Mouse (Mus musculus) MEL (cell line): ENCODE data around the gene Cnpy3. TPM values are rescaled to one million over a fixed set of nuclear protein-coding genes. Genes with fewer than 3 reads are reported as not detected.

Source experiments
- DNase-seq: peaks from one replicate; pipeline ENCODE4 v3.0.0; 2011; ENCODE audit warnings: low read depth, low spot score
- H3K27ac ChIP-seq: 2 replicates; pipeline ENCODE4 v1.5.1; 2012; ENCODE audit warnings: low read depth, mild to moderate bottlenecking, control low read depth, low read length, moderate library complexity; ENCODE audit not compliant: control insufficient read depth
- H3K27me3 ChIP-seq, 2 experiments: fragments of 150-350 bp in 1 of 2; sonication (generic) in 1 of 2; 2 replicates each; pipeline ENCODE4 v1.6.1; 2012; ENCODE audit warnings: low read length in 2 of 2, mild to moderate bottlenecking in 2 of 2, improper control_type of control experiment in 1 of 2, moderate library complexity in 1 of 2; ENCODE audit not compliant: insufficient read depth in 2 of 2, control insufficient read depth in 1 of 2
- H3K36me3 ChIP-seq, 2 experiments: 2 replicates each; pipeline ENCODE4 v1.6.1; 2012 to 2014; ENCODE audit warnings: low read length in 2 of 2, improper control_type of control experiment in 1 of 2, inconsistent platforms in 1 of 2, mild to moderate bottlenecking in 1 of 2; ENCODE audit not compliant: insufficient read depth in 2 of 2, control insufficient read depth in 1 of 2
- H3K4me1 ChIP-seq, 2 experiments: fragments of 150-350 bp in 1 of 2; sonication (generic) in 1 of 2; 2 replicates each; pipeline ENCODE4 v1.6.1; 2012; ENCODE audit warnings: low read length in 2 of 2, improper control_type of control experiment in 1 of 2, mild to moderate bottlenecking in 1 of 2; ENCODE audit not compliant: insufficient read depth in 2 of 2, control insufficient read depth in 1 of 2
- H3K4me3 ChIP-seq, 2 experiments: fragments of 150-350 bp in 1 of 2; sonication (generic) in 1 of 2; 2 replicates each; pipeline ENCODE4 v1.5.1; 2012; ENCODE audit warnings: low read depth in 2 of 2, low read length in 2 of 2, mild to moderate bottlenecking in 2 of 2, moderate library complexity in 2 of 2, control low read depth in 1 of 2, improper control_type of control experiment in 1 of 2; ENCODE audit not compliant: control insufficient read depth in 1 of 2, insufficient read depth in 1 of 2
- H3K79me2 ChIP-seq: 2 replicates; pipeline ENCODE4 v1.6.1; 2012; ENCODE audit warnings: mild to moderate bottlenecking, low read length, moderate library complexity; ENCODE audit not compliant: control insufficient read depth, poor library complexity, insufficient read depth
- H3K9ac ChIP-seq: 2 replicates; pipeline ENCODE4 v1.6.1; 2012; ENCODE audit warnings: low read depth, mild to moderate bottlenecking, control low read depth, low read length, moderate library complexity; ENCODE audit not compliant: control insufficient read depth, poor library complexity, severe bottlenecking
- H3K9me3 ChIP-seq: fragments of 150-350 bp; sonication (generic); replicated peaks from 2 replicates; pipeline ENCODE4 v1.6.1; 2012; ENCODE audit warnings: mild to moderate bottlenecking, low read length, improper control_type of control experiment, moderate library complexity; ENCODE audit not compliant: insufficient read depth
- BHLHE40 ChIP-seq: IDR thresholded peaks from 2 replicates; pipeline ENCODE4 v1.6.1; 2012; ENCODE audit warnings: low read depth, mild to moderate bottlenecking, inconsistent platforms, low read length, improper control_type of control experiment, borderline replicate concordance
- CHD2 ChIP-seq: IDR thresholded peaks from 2 replicates; pipeline ENCODE4 v1.6.1; 2011; ENCODE audit warnings: low read length, improper control_type of control experiment
- CTCF ChIP-seq, 3 experiments: IDR thresholded peaks in 2 of 3; conservative IDR thresholded peaks in 1 of 3; 2 replicates each; pipeline ENCODE4 v1.5.1; 2011 to 2012; ENCODE audit warnings: low read length in 3 of 3, low read depth in 2 of 3, mild to moderate bottlenecking in 2 of 3, improper control_type of control experiment in 1 of 3, inconsistent platforms in 1 of 3, mixed read lengths in 1 of 3, moderate library complexity in 1 of 3; ENCODE audit not compliant: control insufficient read depth in 1 of 3, insufficient read depth in 1 of 3, poor library complexity in 1 of 3, severe bottlenecking in 1 of 3
- E2F4 ChIP-seq: IDR thresholded peaks from 2 replicates; pipeline ENCODE4 v1.6.1; 2011; ENCODE audit warnings: low read depth, low read length, improper control_type of control experiment, borderline replicate concordance
- EP300 ChIP-seq, 2 experiments: IDR thresholded peaks; 2 replicates each; pipeline ENCODE4 v1.6.1; 2011; ENCODE audit warnings: improper control_type of control experiment in 2 of 2, low read length in 2 of 2, low read depth in 1 of 2, mild to moderate bottlenecking in 1 of 2
- GABPA ChIP-seq: IDR thresholded peaks from 2 replicates; pipeline ENCODE4 v1.6.1; 2012; ENCODE audit warnings: low read depth, mild to moderate bottlenecking, inconsistent platforms, low read length, improper control_type of control experiment, moderate library complexity
- HCFC1 ChIP-seq: IDR thresholded peaks from 2 replicates; pipeline ENCODE4 v1.6.1; 2012; ENCODE audit warnings: low read depth, mild to moderate bottlenecking, inconsistent platforms, low read length, improper control_type of control experiment, moderate library complexity
- JUND ChIP-seq: IDR thresholded peaks from 2 replicates; pipeline ENCODE4 v1.6.1; 2011; ENCODE audit warnings: low read depth, mild to moderate bottlenecking, improper control_type of control experiment, low read length
- MAFK ChIP-seq: IDR thresholded peaks from 2 replicates; pipeline ENCODE4 v1.6.1; 2011; ENCODE audit warnings: low read depth, mild to moderate bottlenecking, low read length, improper control_type of control experiment, borderline replicate concordance
- MAX ChIP-seq: IDR thresholded peaks from 2 replicates; pipeline ENCODE4 v1.6.1; 2011; ENCODE audit warnings: low read length, improper control_type of control experiment
- MXI1 ChIP-seq: IDR thresholded peaks from 2 replicates; pipeline ENCODE4 v1.6.1; 2011; ENCODE audit warnings: mild to moderate bottlenecking, low read depth, low read length, improper control_type of control experiment
- MYB ChIP-seq: IDR thresholded peaks from 2 replicates; pipeline ENCODE4 v1.6.1; 2011; ENCODE audit warnings: mild to moderate bottlenecking, low read depth, low read length, improper control_type of control experiment
- NRF1 ChIP-seq: IDR thresholded peaks from 2 replicates; pipeline ENCODE4 v1.6.1; 2014; ENCODE audit warnings: low read depth, mild to moderate bottlenecking, inconsistent platforms, low read length, improper control_type of control experiment, moderate library complexity; ENCODE audit not compliant: poor library complexity, insufficient read depth, severe bottlenecking
- POLR2A ChIP-seq, 2 experiments: IDR thresholded peaks; 2 replicates each; pipeline ENCODE4 v1.6.1; 2011 to 2012; ENCODE audit warnings: low read length in 2 of 2, mild to moderate bottlenecking in 2 of 2, control low read depth in 1 of 2, improper control_type of control experiment in 1 of 2, low read depth in 1 of 2, moderate library complexity in 1 of 2; ENCODE audit not compliant: control insufficient read depth in 1 of 2, insufficient read depth in 1 of 2, poor library complexity in 1 of 2
- POLR2AphosphoS2 ChIP-seq: IDR thresholded peaks from 2 replicates; pipeline ENCODE4 v1.6.1; 2011; ENCODE audit warnings: low read length, improper control_type of control experiment
- SIN3A ChIP-seq: IDR thresholded peaks from 2 replicates; pipeline ENCODE4 v1.6.1; 2012; ENCODE audit warnings: low read length, improper control_type of control experiment, inconsistent platforms
- TBP ChIP-seq: IDR thresholded peaks from 2 replicates; pipeline ENCODE4 v1.8.0; 2011; ENCODE audit warnings: low read depth, low read length, improper control_type of control experiment
- TCF12 ChIP-seq: IDR thresholded peaks from 2 replicates; pipeline ENCODE4 v1.6.1; 2014; ENCODE audit warnings: low read depth, mild to moderate bottlenecking, inconsistent platforms, low read length, improper control_type of control experiment, moderate library complexity
- UBTF ChIP-seq: IDR thresholded peaks from 2 replicates; pipeline ENCODE4 v1.6.1; 2012; ENCODE audit warnings: low read depth, mild to moderate bottlenecking, inconsistent platforms, low read length, improper control_type of control experiment, moderate library complexity, borderline replicate concordance; ENCODE audit not compliant: insufficient read depth
- USF1 ChIP-seq: IDR thresholded peaks from 2 replicates; pipeline ENCODE4 v1.6.1; 2014; ENCODE audit warnings: low read depth, mild to moderate bottlenecking, inconsistent platforms, low read length, improper control_type of control experiment, moderate library complexity
- USF2 ChIP-seq, 2 experiments: IDR thresholded peaks; 2 replicates each; pipeline ENCODE4 v1.6.1; 2011 to 2012; ENCODE audit warnings: improper control_type of control experiment in 2 of 2, low read length in 2 of 2, borderline replicate concordance in 1 of 2, inconsistent platforms in 1 of 2, low read depth in 1 of 2, mild to moderate bottlenecking in 1 of 2; ENCODE audit not compliant: insufficient read depth in 1 of 2
- ZMIZ1 ChIP-seq: IDR thresholded peaks from 2 replicates; pipeline ENCODE4 v1.6.1; 2012; ENCODE audit warnings: low read depth, mild to moderate bottlenecking, inconsistent platforms, low read length, improper control_type of control experiment, moderate library complexity
- ZNF384 ChIP-seq: IDR thresholded peaks from 2 replicates; pipeline ENCODE4 v1.6.1; 2012; ENCODE audit warnings: low read depth, mild to moderate bottlenecking, inconsistent platforms, low read length, improper control_type of control experiment
- polyA plus RNA-seq, 2 experiments: library from polyadenylated mRNA; stranded (reverse) in 1 of 2; unstranded in 1 of 2; fragments of >175 nt in 1 of 2; fragments of >200 nt in 1 of 2; gene quantifications; 2 replicates each; pipeline versions ENCODE4 v1.2.1 to v1.2.4; 2012; ENCODE audit warnings: low replicate concordance in 2 of 2, low read depth in 1 of 2; ENCODE audit not compliant: insufficient read length in 2 of 2, insufficient read depth in 1 of 2, missing spikeins in 1 of 2
- total RNA-seq: library from RNA; depleted of rRNA; stranded (reverse); fragments of 300-350 nt; gene quantifications from 2 replicates; pipeline ENCODE4 v1.2.3, GENCODE M21; 2012

Gene Cnpy3
- total and polyA plus RNA-seq, 3 experiments: 61.4 to 90.2 TPM; not detected in 1

DNA sequence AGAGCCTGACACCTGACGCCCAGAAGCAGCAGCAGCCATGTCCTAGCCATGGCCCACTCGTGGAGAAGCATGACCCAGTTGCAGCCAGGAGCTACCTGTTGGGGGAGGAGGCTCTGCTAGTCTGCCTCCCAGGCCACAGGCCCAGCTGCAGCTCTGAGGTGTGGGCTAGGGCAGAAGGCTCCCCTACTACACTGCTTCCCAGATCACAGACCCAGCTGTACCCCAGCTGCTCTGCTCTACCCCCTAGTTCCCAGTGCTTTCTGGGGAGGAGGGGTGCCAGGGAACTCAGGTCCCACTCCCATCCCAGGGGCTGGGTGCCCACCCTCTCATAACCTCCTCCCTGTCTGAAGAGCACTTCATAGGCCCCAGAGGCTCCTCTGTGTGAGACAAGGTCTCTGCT lies 11.5 kb upstream of the Cnpy3 start, which contains the start of gene Ptcra:
Gene Ptcra, minus strand, starts transcription at position 169 of the 400 bp plus-strand sequence.
- Histone ChIP-seq H3K27me3 (peaks cover 6 to 9% of the 10 kb centered on the region in 2 experiments), H3K9ac (no peak within 1 kb of the TSS), H3K27ac (no peak within 1 kb of the TSS), H3K36me3 (no peaks in the 10 kb centered on the region), H3K4me1 (no peaks in the 10 kb centered on the region)
- DNase-seq: no peak
- no peak for TF ChIP-seq NRF1
- no peak for TF ChIP-seq CHD2
- TF ChIP-seq UBTF: no peak
- TF ChIP-seq USF2 (IDR thresholded peaks at IDR 0.05; ENCODE audit: borderline replicate concordance in 1 of 2, insufficient read depth in 1 of 2, low read depth in 1 of 2, low read length in 2 of 2): no peak
- TF ChIP-seq HCFC1: no peak
- no peak for TF ChIP-seq TBP
- TF ChIP-seq MAX: no peak
- no peak for TF ChIP-seq MAFK
- no peak for TF ChIP-seq BHLHE40
- TF ChIP-seq GABPA: no peak
- no peak for TF ChIP-seq E2F4
- no peak for TF ChIP-seq CTCF (IDR thresholded peaks at IDR 0.05 in 2 of 3, conservative IDR thresholded peaks at IDR 0.05 in 1 of 3; ENCODE audit: control insufficient read depth in 1 of 3, insufficient read depth in 1 of 3, low read depth in 2 of 3, low read length in 3 of 3, poor library complexity in 1 of 3, severe bottlenecking in 1 of 3)
- no peak for TF ChIP-seq POLR2A (IDR thresholded peaks at IDR 0.05; ENCODE audit: control insufficient read depth in 1 of 2, insufficient read depth in 1 of 2, low read depth in 1 of 2, low read length in 2 of 2, poor library complexity in 1 of 2)
- no peak for TF ChIP-seq MXI1
- TF ChIP-seq EP300 (IDR thresholded peaks at IDR 0.05; ENCODE audit: low read depth in 1 of 2, low read length in 2 of 2): no peak
- TF ChIP-seq, all 39 proteins: peak for 0
- H3K4me3 ChIP-seq: no peak within 1 kb of the TSS
- no peaks in the 10 kb centered on the region for H3K79me2 ChIP-seq
- no peaks in the 10 kb centered on the region for H3K9me3 ChIP-seq

DNA sequence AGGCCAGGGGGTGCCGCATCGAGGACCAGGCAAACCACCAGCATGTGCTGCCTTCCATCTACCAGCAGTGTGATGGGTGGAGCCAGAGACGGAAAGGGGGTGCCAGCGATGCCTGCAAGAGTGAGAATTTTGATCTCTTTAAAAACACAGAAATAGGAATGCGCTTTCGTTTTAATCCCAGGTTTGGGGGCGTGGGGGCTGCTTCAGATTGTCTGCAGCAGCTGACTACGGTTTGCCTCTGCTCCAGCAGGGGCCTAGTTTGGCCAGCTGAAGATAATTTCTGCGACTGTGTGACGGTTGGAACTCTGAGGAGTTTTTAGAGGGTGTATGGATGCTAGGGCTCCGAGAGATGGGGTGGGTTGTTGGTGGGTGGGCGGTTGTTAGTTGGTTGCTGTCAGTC lies 6.7 kb upstream of the Cnpy3 start:
- Histone ChIP-seq H3K27me3 (peaks cover 6 to 9% of the 10 kb centered on the region in 2 experiments), H3K27ac (no peak overlapping the region), H3K79me2 (no peaks in the 10 kb centered on the region), H3K4me1 (no peaks in the 10 kb centered on the region), H3K9me3 (no peaks in the 10 kb centered on the region), H3K9ac (no peak overlapping the region), H3K36me3 (no peaks in the 10 kb centered on the region), H3K4me3 (no peak overlapping the region)
- TF ChIP-seq CTCF (IDR thresholded peaks at IDR 0.05 in 2 of 3, conservative IDR thresholded peaks at IDR 0.05 in 1 of 3; ENCODE audit: control insufficient read depth in 1 of 3, insufficient read depth in 1 of 3, low read depth in 2 of 3, low read length in 3 of 3, poor library complexity in 1 of 3, severe bottlenecking in 1 of 3) (no peak), HCFC1 (no peak), ZNF384 (no peak), ZMIZ1 (no peak), USF1 (no peak), MYB (no peak), POLR2AphosphoS2 (no peak), SIN3A (no peak), TCF12 (no peak), JUND (no peak), E2F4 (no peak)
- no peak for DNase-seq
